Mouse (Mus musculus) C3H10T1/2 (cell line): Measurements from ENCODE around the gene Rpl21. TPM values are rescaled to one million over a fixed set of nuclear protein-coding genes. Genes with fewer than 3 reads are reported as not detected.

Experiments
- polyA plus RNA-seq, 2 experiments: library from polyadenylated mRNA; unstranded; fragments of >200 nt; fragmentation: generic; extraction: Trizol; gene quantifications; one replicate each; pipeline ENCODE4 v1.2.1; 2012; ENCODE audit warnings: missing spikeins in 2 of 2

Rpl21 gene
- 100 to 1,000 TPM; 417 to 436 TPM for polyA plus RNA-seq

DNA sequence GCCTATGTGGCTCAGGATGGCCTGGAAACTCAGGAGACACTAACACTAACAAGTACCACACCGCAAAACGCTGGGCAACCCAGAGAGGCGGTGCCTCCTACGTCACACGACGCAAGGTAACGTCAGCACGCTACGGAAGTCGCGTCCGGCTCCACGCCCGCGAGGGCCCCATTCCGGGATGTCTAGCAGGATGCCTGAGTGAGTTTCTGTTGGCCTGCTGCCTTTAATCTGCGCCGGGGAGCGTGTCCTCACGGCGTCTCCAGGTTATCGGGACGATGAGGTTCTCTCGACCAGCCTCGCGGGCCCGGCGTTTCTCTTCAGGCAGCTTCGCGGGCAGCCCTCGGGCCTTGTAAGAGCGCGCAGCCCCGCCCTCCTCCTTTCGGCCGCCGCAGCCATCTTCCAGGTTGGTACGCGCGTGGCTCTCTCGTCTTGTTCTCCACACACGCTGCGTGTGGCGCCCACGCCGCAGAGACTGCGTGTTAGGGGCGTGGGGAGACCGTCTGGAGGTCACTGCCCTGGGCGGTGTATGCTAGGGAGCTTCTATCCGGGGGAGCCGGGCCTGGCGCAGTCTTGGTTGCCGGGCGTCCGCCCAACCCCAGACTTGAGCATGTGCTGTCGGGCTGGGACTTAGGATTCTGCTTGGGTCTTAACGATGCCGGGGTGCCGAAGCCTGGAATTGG is at the start of gene Rpl21:
Gene Rpl21, plus strand, starts transcription at position 122 of the 680 bp plus-strand sequence.

DNA sequence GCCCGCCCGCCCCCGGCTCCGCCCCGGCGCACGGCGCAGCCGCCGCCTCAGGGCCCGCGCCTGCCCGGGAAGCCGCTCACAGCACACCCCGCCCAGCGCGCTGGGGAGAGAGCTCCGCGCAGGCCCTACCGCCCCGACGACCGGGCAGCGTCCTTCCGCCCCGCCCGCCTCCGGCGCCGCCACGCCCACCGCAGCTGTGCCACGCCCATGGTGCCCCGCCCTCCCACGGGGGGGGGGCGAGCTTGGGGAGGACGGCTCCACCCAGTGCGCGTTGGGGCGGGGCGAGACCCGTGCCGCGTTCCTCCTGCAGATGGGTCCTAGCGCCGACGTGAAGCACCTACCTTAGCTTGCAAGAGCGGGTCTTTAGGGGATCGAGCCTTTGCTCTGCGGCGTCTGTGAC is 37.8 kb upstream of the Rpl21 start, which contains the start of gene Usp12:
Gene Usp12, minus strand, starts transcription at position 154 of the 400 bp plus-strand sequence.

DNA sequence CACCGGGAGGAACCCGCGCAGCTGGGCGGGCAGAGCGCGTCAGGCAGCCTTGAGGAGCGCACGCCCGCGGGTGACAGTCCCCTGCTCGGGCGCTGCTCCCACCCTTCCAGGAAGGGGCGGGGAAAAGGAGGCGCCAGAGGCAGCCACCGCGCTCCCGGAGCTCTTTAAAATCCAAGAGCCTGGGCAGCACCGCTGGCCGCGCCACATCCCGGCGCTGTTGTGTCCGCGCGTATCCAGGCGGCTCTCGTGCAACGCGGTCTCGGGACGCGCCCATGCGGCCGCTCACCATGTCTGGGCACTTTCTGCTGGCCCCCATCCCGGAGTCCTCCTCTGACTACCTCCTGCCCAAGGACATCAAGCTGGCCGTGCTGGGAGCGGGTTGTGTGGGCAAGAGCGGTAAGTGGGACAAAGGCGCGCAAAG is 12.3 kb downstream of the Rpl21 start, which contains the start of gene Rasl11a:
Gene Rasl11a, plus strand, starts transcription at position 127 of the 421 bp plus-strand sequence.

Other genes starting within 250 kb of the Rpl21 start
- not detected for gene Gpr12, start 247.7 kb upstream of the Rpl21 start, polyA plus RNA-seq
- gene Usp12, start 37.9 kb upstream of the Rpl21 start, polyA plus RNA-seq: 1 to 10 TPM; 1.6 to 7.1 TPM
- gene Rasl11a, start 12.2 kb downstream of the Rpl21 start, polyA plus RNA-seq: under 1 TPM; 0.25 to 0.60 TPM
- gene Gtf3a, start 115.8 kb downstream of the Rpl21 start, polyA plus RNA-seq: 10 to 100 TPM; 70.4 to 99.4 TPM
- gene Mtif3, start 130.9 kb downstream of the Rpl21 start, polyA plus RNA-seq: 10 to 100 TPM; 10.8 to 20.6 TPM
- 1 to 10 TPM in 1 of 2 experiments, under 1 TPM in 1; 0.42 to 2.3 TPM for gene Lnx2, start 243.7 kb downstream of the Rpl21 start, polyA plus RNA-seq
- gene Polr1d, start 244.2 kb downstream of the Rpl21 start, polyA plus RNA-seq: 100 to 1,000 TPM in 1 of 2 experiments, 10 to 100 TPM in 1; 82.8 to 103 TPM